Comparison of ENCODE assay signal across 23 mouse cellular contexts in the genomic region with DNA sequence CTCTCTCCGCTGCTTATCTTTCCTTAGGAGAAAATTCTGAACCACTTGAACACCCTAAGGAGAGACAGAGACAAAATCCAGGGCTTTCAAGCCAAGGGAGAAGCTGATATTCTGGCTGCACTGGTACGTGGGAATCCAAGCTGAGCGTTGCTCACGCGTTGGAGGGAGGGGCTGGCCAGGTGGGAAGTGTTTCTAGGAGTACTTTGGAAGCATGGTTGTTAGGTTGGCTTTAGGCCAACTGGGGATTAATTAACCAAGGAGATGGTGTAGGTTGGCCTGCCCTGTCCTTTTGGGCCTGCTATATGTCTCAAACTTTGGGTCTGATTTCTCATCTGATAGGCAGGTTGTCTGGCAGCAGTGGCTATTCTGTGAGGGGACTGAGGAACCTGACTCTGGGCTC. TPM values are rescaled to one million over a fixed set of nuclear protein-coding genes. Genes with fewer than 3 reads are reported as not detected.
DNase-seq lines count a peak whose midpoint lies in the region; ATAC-seq and TF ChIP-seq lines count a peak whose summit lies in the region.
"Had no signal": no experiment of that assay in that cellular context is flagged by ENCODE, and none has a peak within 500 bp of the region (broad histone marks: within the 10 kb centered on the region; RNA-seq: fewer than 3 reads in every experiment).

No protein-coding gene starts in this region.

- no peak overlapping the region for H3K4me3 ChIP-seq in intestine, embryonic 15.5 days (replicated peaks)
- no peak overlapping the region for H3K4me3 ChIP-seq in intestine, postnatal 0 days (ENCODE audit: low read depth, low read length)
- no peak overlapping the region for H3K4me3 ChIP-seq in stomach, postnatal 0 days (ENCODE audit: low read depth, low read length)
- H3K4me3 ChIP-seq: embryonic facial prominence, embryonic 12.5 days; forebrain, embryonic 12.5 days; heart, adult 2 months; heart, embryonic 15.5 days; hindbrain, embryonic 10.5 days had no signal

- H3K36me3 ChIP-seq in intestine, embryonic 15.5 days, result peaks cover 20% of the 10 kb centered on the region; the same call in 1 of the 2 replicates
- H3K36me3 ChIP-seq in intestine, postnatal 0 days (ENCODE audit: control insufficient read depth, insufficient read depth), result peaks cover 44% of the 10 kb centered on the region
- peaks cover 26% of the 10 kb centered on the region for H3K36me3 ChIP-seq in stomach, postnatal 0 days (ENCODE audit: control insufficient read depth, insufficient read depth, low read length)

- no peak overlapping the region for H3K9ac ChIP-seq in intestine, embryonic 15.5 days
- no peak overlapping the region for H3K9ac ChIP-seq in intestine, postnatal 0 days (ENCODE audit: low read depth, low read length)
- H3K9ac ChIP-seq in stomach, postnatal 0 days (ENCODE audit: low read length), result no peak overlapping the region
- H3K9ac ChIP-seq: embryonic facial prominence, embryonic 12.5 days; forebrain, embryonic 12.5 days; forebrain, postnatal 0 days; heart, embryonic 15.5 days; hindbrain, embryonic 14.5 days had no signal

- peak; percentile 25 for DNase-seq in kidney, postnatal 14 days
- DNase-seq in kidney, adult 9 months, result no peak
- peak; percentile 36 for DNase-seq in stomach, postnatal 0 days (ENCODE audit: low spot score)
- DNase-seq in cerebellum, postnatal 14 days, result no peak
- DNase-seq: adrenal gland, adult 8-10 months; adrenal gland, postnatal 36 days; cerebellum, postnatal 10 days; embryo, embryonic 11 days; forebrain, postnatal 0 days; gastrocnemius, postnatal 14 days; heart, adult 2 months had no signal

- H3K27me3 ChIP-seq in intestine, embryonic 15.5 days (replicated peaks), result no peaks in the 10 kb centered on the region
- no peaks in the 10 kb centered on the region for H3K27me3 ChIP-seq in intestine, postnatal 0 days (replicated peaks; ENCODE audit: control insufficient read depth, insufficient read depth, low read length)
- H3K27me3 ChIP-seq in stomach, postnatal 0 days (ENCODE audit: control insufficient read depth, insufficient read depth, low read length), result no peaks in the 10 kb centered on the region
- H3K27me3 ChIP-seq: embryonic facial prominence, embryonic 12.5 days; forebrain, embryonic 12.5 days; heart, embryonic 15.5 days had no signal

- H3K9me3 ChIP-seq in intestine, embryonic 15.5 days, result no peaks in the 10 kb centered on the region
- no peaks in the 10 kb centered on the region for H3K9me3 ChIP-seq in intestine, postnatal 0 days (ENCODE audit: control insufficient read depth)
- no peaks in the 10 kb centered on the region for H3K9me3 ChIP-seq in stomach, postnatal 0 days (ENCODE audit: control insufficient read depth, low read length)
- H3K9me3 ChIP-seq: embryonic facial prominence, embryonic 12.5 days; forebrain, embryonic 12.5 days; G1E; heart, embryonic 15.5 days; hindbrain, embryonic 10.5 days had no signal

- H3K4me1 ChIP-seq in intestine, embryonic 15.5 days (replicated peaks), result peaks cover 12% of the 10 kb centered on the region
- H3K4me1 ChIP-seq in intestine, postnatal 0 days (replicated peaks; ENCODE audit: control insufficient read depth, insufficient read depth, low read length), result peaks cover 5% of the 10 kb centered on the region; the same call in 1 of the 2 replicates
- H3K4me1 ChIP-seq in stomach, postnatal 0 days (replicated peaks; ENCODE audit: control insufficient read depth, insufficient read depth), result no peaks in the 10 kb centered on the region
- H3K4me1 ChIP-seq: embryonic facial prominence, embryonic 12.5 days; forebrain, embryonic 12.5 days; hindbrain, embryonic 10.5 days had no signal

- H3K27ac ChIP-seq in intestine, embryonic 15.5 days, result no peak overlapping the region
- H3K27ac ChIP-seq in intestine, postnatal 0 days (ENCODE audit: low read depth, low read length), result no peak overlapping the region
- no peak overlapping the region for H3K27ac ChIP-seq in stomach, postnatal 0 days (replicated peaks)
- H3K27ac ChIP-seq: embryonic facial prominence, embryonic 12.5 days; forebrain, embryonic 12.5 days; heart, adult 2 months; heart, embryonic 15.5 days; hindbrain, embryonic 10.5 days; hindbrain, embryonic 14.5 days had no signal

- WGBS in intestine, embryonic 15.5 days, result 53% methylated on average over 5 of the region's 5 CpGs
- 44% methylated on average over 5 of the region's 5 CpGs for WGBS in intestine, postnatal 0 days
- 63% methylated on average over 5 of the region's 5 CpGs for WGBS in stomach, postnatal 0 days

- H3K4me2 ChIP-seq in intestine, embryonic 15.5 days (replicated peaks), result no peak overlapping the region
- no peak overlapping the region for H3K4me2 ChIP-seq in intestine, postnatal 0 days (replicated peaks; ENCODE audit: low read depth)
- H3K4me2 ChIP-seq in stomach, postnatal 0 days (replicated peaks; ENCODE audit: low read depth), result no peak overlapping the region
- H3K4me2 ChIP-seq: embryonic facial prominence, embryonic 12.5 days; forebrain, embryonic 12.5 days; heart, embryonic 11.5 days; heart, embryonic 15.5 days; hindbrain, embryonic 14.5 days had no signal

- ATAC-seq in intestine, embryonic 15.5 days, result peak; percentile 69
- ATAC-seq in intestine, postnatal 0 days, result peak; percentile 62; the same call in 1 of the 2 replicates
- ATAC-seq in stomach, postnatal 0 days (ENCODE audit: low FRiP score, low TSS enrichment), result peak; percentile 13; the same call in 1 of the 2 replicates
- ATAC-seq in CD4-positive, CD25-positive, alpha-beta regulatory T cell, adult 4 months, result no peak
- ATAC-seq: forebrain, postnatal 0 days had no signal

- TF ChIP-seq CTCF in intestine, postnatal 0 days (IDR thresholded peaks at IDR 0.05; ENCODE audit: low read depth), result no peak
- no peak for TF ChIP-seq CTCF in stomach, postnatal 0 days (IDR thresholded peaks at IDR 0.05; ENCODE audit: low read depth)

- no peak for TF ChIP-seq EP300 in stomach, postnatal 0 days (optimal IDR thresholded peaks at IDR 0.05)

RNA-seq across cellular contexts. Expression of a gene that starts 14.3 kb away (rescaled TPM):
- 38.0 and 41.5 TPM in 2 replicates for polyA plus RNA-seq in intestine, embryonic 15.5 days (2015; fragmentation: Nextera tagmentation; extraction: Ambion mirVana)
- 27.4 and 32.2 TPM in 2 replicates for polyA plus RNA-seq in intestine, postnatal 0 days (2015; fragmentation: Nextera tagmentation; extraction: Ambion mirVana)
- polyA plus RNA-seq in stomach, postnatal 0 days (2015; fragmentation: Nextera tagmentation; extraction: Ambion mirVana), result 22.9 and 24.0 TPM in 2 replicates
- 10 to 100 TPM; 76.3 to 99.4 TPM for polyA plus RNA-seq in CD4-positive, CD25-positive, alpha-beta regulatory T cell, adult 4 months (2017; shearing (Covaris generic))

RNA-seq across cellular contexts. Expression of a gene that starts 15.8 kb away (rescaled TPM):
- 4.6 and 6.1 TPM in 2 replicates for polyA plus RNA-seq in intestine, embryonic 15.5 days (2015; fragmentation: Nextera tagmentation; extraction: Ambion mirVana)
- polyA plus RNA-seq in intestine, postnatal 0 days (2015; fragmentation: Nextera tagmentation; extraction: Ambion mirVana), result 16.4 and 23.0 TPM in 2 replicates
- 2.0 and 2.1 TPM in 2 replicates for polyA plus RNA-seq in stomach, postnatal 0 days (2015; fragmentation: Nextera tagmentation; extraction: Ambion mirVana)
- under 1 TPM in 1 of 2 experiments, not detected in 1; 0.79 TPM for polyA plus RNA-seq in CD4-positive, CD25-positive, alpha-beta regulatory T cell, adult 4 months (2017; shearing (Covaris generic))
- polyA plus RNA-seq: G1E; gonadal fat pad, adult 2 months had no signal

RNA-seq across cellular contexts. Expression of a gene that starts 18.2 kb away (rescaled TPM):
- polyA plus RNA-seq in intestine, embryonic 15.5 days (2015; fragmentation: Nextera tagmentation; extraction: Ambion mirVana), result 4.8 and 5.2 TPM in 2 replicates
- 0.07 and 0.21 TPM in 2 replicates for polyA plus RNA-seq in intestine, postnatal 0 days (2015; fragmentation: Nextera tagmentation; extraction: Ambion mirVana)
- polyA plus RNA-seq in stomach, postnatal 0 days (2015; fragmentation: Nextera tagmentation; extraction: Ambion mirVana), result 0.28 and 0.32 TPM in 2 replicates
- polyA plus RNA-seq in CD4-positive, CD25-positive, alpha-beta regulatory T cell, adult 4 months (2017; shearing (Covaris generic)), result under 1 TPM in 1 of 2 experiments, not detected in 1; 0.28 TPM

RNA-seq across cellular contexts. Expression of a gene that starts 38.7 kb away (rescaled TPM):
- 0.78 and 1.2 TPM in 2 replicates for polyA plus RNA-seq in intestine, embryonic 15.5 days (2015; fragmentation: Nextera tagmentation; extraction: Ambion mirVana)
- 6.8 TPM in 2 replicates for polyA plus RNA-seq in intestine, postnatal 0 days (2015; fragmentation: Nextera tagmentation; extraction: Ambion mirVana)
- polyA plus RNA-seq in stomach, postnatal 0 days (2015; fragmentation: Nextera tagmentation; extraction: Ambion mirVana), result 0.80 and 1.0 TPM in 2 replicates
- polyA plus RNA-seq in CD4-positive, CD25-positive, alpha-beta regulatory T cell, adult 4 months (2017; shearing (Covaris generic)), result not detected
- polyA plus RNA-seq: embryonic facial prominence, embryonic 12.5 days; forebrain, embryonic 12.5 days; G1E; gonadal fat pad, adult 2 months; heart, adult 2 months; heart, embryonic 11.5 days; heart, embryonic 15.5 days; hindbrain, embryonic 10.5 days; hindbrain, embryonic 14.5 days had no signal

RNA-seq across cellular contexts. Expression of a gene that starts 39.2 kb away (rescaled TPM):
- polyA plus RNA-seq in intestine, embryonic 15.5 days (2015; fragmentation: Nextera tagmentation; extraction: Ambion mirVana), result not detected in 2 replicates
- not detected in 2 replicates for polyA plus RNA-seq in intestine, postnatal 0 days (2015; fragmentation: Nextera tagmentation; extraction: Ambion mirVana)
- not detected in 2 replicates for polyA plus RNA-seq in stomach, postnatal 0 days (2015; fragmentation: Nextera tagmentation; extraction: Ambion mirVana)
- not detected for polyA plus RNA-seq in CD4-positive, CD25-positive, alpha-beta regulatory T cell, adult 4 months (2017; shearing (Covaris generic))
- polyA plus RNA-seq: cerebellum, adult 2 months; embryonic facial prominence, embryonic 12.5 days; forebrain, embryonic 12.5 days; forebrain, postnatal 0 days; G1E; gonadal fat pad, adult 2 months; heart, adult 2 months; heart, embryonic 11.5 days; heart, embryonic 15.5 days; hindbrain, embryonic 10.5 days; hindbrain, embryonic 14.5 days had no signal

Comparison
In these comparisons a context has a peak if more than half of its experiments do, and no peak if none do; other contexts are left out.
1. DNase-seq: peak in kidney, postnatal 14 days (single experiment) and stomach, postnatal 0 days (single experiment); none in kidney, adult 9 months (single experiment) and cerebellum, postnatal 14 days (0 of 2).